Mouse (Mus musculus) layer of hippocampus, adult 11-12 months (tissue): ENCODE measurements around the gene Fam198a.
A peak's percentile ranks its signal among the peaks of the same experiment; 100 is the strongest.

Source experiments
- DNase-seq: peaks from one replicate; pipeline ENCODE4 v3.0.0; 2022; ENCODE audit warnings: low spot score

Fam198a gene

GRCm38 (mm10) chr9:122021581-122021980 is 70.8 kb downstream of the Fam198a start:
- DNase-seq, result no peak

- DNase-seq, result peak; percentile 36
These were observed 72.0 kb downstream of the Fam198a start for GRCm38 (mm10) chr9:122022776-122023175.

- DNase-seq, result no peak
These were observed 73.1 kb downstream of the Fam198a start for GRCm38 (mm10) chr9:122023873-122024272.

GRCm38 (mm10) chr9:122024419-122024818 is 73.6 kb downstream of the Fam198a start:
- DNase-seq, result no peak

GRCm38 (mm10) chr9:122025855-122026590 is 75.2 kb downstream of the Fam198a start:
- DNase-seq, result no peak

GRCm38 (mm10) chr9:122027081-122027913 is 76.5 kb downstream of the Fam198a start:
- no peak for DNase-seq

GRCm38 (mm10) chr9:122027914-122028745 is 77.3 kb downstream of the Fam198a start:
- no peak for DNase-seq

DNA sequence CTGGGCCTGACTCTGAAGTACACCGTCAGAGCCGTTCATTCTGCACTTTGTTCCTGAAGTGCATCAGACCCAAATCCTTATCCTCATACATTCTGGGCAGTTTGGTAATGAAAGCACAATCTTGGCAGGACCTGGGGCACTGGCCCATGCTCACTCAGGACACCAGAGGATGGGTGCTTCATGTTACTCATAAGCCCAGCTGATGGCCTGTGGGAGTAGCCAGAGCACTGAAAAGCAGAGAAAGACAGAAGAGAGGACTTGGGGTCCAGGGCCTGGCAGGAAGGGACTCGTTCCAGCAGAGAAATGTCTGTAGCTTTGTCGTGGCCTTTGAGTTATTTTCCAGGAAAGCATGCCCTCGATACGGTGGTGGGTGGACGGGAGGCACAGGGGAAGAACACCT is 79.0 kb downstream of the Fam198a start:
- no peak for DNase-seq
